Mouse (Mus musculus): ENCODE results near the gene Cd86. TPM values are rescaled to one million over a fixed set of nuclear protein-coding genes. Genes with fewer than 3 reads are reported as not detected.

The Cd86 gene
- polyA plus RNA-seq, 1 experiment = 14.5 TPM

DNA sequence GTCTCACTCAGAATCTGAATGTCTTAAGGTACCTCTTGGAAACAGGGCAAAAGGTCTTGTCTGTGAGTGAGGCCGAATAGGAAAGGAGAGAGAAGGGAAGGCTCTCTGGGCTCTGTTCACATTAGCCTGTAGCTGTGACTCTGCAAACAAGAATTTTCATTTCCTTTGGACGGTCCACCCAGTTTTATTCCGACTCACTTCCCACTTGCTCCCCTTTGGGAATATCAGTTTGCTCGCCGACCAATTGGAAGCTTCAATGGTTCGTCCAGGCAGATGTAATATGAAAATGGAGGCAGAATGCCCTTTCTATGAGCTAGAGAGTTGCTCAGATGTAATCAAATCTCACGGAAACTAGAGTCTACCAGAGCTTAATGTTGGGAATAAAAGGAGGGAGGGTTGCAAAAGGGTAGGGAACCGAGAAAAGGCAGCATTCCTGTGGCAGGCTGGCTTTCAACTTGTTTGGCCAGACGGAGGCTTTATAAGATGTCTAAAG is 29.0 kb upstream of the Cd86 start:
- Histone ChIP-seq H3K4me1 (ENCODE audit: control insufficient read depth, insufficient read depth, low read length) (no peaks in the 10 kb centered on the region), H3K4me3 (replicated peaks; ENCODE audit: control insufficient read depth, low read depth, low read length) (no peak overlapping the region), H3K27ac (ENCODE audit: control insufficient read depth, insufficient read depth, low read depth, low read length, poor library complexity) (no peak overlapping the region)
- TF ChIP-seq CTCF (IDR thresholded peaks at IDR 0.05; ENCODE audit: control insufficient read depth, insufficient read depth, low read length) (no peak), POLR2A (IDR thresholded peaks at IDR 0.05; ENCODE audit: borderline replicate concordance, control insufficient read depth, low read depth, low read length) (no peak)
- 83% methylated on average over 9 of the region's 9 CpGs for WGBS

- no peak for TF ChIP-seq POLR2A (IDR thresholded peaks at IDR 0.05; ENCODE audit: borderline replicate concordance, control insufficient read depth, low read depth, low read length)
- no peak for TF ChIP-seq CTCF (IDR thresholded peaks at IDR 0.05; ENCODE audit: control insufficient read depth, insufficient read depth, low read length)
- no peak within 1 kb of the TSS for H3K4me3 ChIP-seq (replicated peaks; ENCODE audit: control insufficient read depth, low read depth, low read length)
- WGBS = 3% methylated on average over 40 of the region's 40 CpGs
- no peak within 1 kb of the TSS for H3K27ac ChIP-seq (ENCODE audit: control insufficient read depth, insufficient read depth, low read depth, low read length, poor library complexity)
- no peaks in the 10 kb centered on the region for H3K4me1 ChIP-seq (ENCODE audit: control insufficient read depth, insufficient read depth, low read length)
These were observed 28.0 kb upstream of the Cd86 start, which contains the start of gene Ildr1 for GRCm38 (mm10) chr16:36693818-36694413. Ildr1 (plus strand) TSS chr16:36693978.

DNA sequence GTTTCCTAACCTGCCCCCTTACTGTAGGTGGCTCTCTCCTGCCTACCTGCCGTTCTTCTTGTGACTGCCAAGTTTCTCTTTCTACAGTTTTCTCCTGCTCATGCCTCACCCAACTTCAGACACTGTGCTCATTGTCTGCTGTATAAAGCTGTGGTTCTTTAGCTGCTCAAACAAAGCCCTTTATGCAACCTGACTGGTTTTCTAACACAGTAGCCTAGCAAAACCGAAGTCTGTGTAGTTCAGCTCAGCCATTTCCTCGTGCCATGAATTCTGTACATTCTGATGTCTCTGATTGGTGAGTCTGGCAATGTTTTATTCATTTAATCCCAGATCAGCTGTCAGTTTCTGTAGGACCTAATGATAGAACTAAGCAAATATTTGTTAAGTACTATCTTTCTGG is 25.6 kb upstream of the Cd86 start:
- TF ChIP-seq CTCF (IDR thresholded peaks at IDR 0.05; ENCODE audit: control insufficient read depth, insufficient read depth, low read length) (no peak), POLR2A (IDR thresholded peaks at IDR 0.05; ENCODE audit: borderline replicate concordance, control insufficient read depth, low read depth, low read length) (no peak)
- H3K4me1 ChIP-seq (ENCODE audit: control insufficient read depth, insufficient read depth, low read length) = no peaks in the 10 kb centered on the region
- no peak overlapping the region for H3K27ac ChIP-seq (ENCODE audit: control insufficient read depth, insufficient read depth, low read depth, low read length, poor library complexity)
- no peak overlapping the region for H3K4me3 ChIP-seq (replicated peaks; ENCODE audit: control insufficient read depth, low read depth, low read length)
- WGBS = 81% methylated on average over 3 of the region's 3 CpGs

- Histone ChIP-seq H3K4me1 (ENCODE audit: control insufficient read depth, insufficient read depth, low read length) (no peaks in the 10 kb centered on the region), H3K4me3 (replicated peaks; ENCODE audit: control insufficient read depth, low read depth, low read length) (no peak overlapping the region), H3K27ac (ENCODE audit: control insufficient read depth, insufficient read depth, low read depth, low read length, poor library complexity) (no peak overlapping the region)
- TF ChIP-seq CTCF (IDR thresholded peaks at IDR 0.05; ENCODE audit: control insufficient read depth, insufficient read depth, low read length) = no peak
- no peak for TF ChIP-seq POLR2A (IDR thresholded peaks at IDR 0.05; ENCODE audit: borderline replicate concordance, control insufficient read depth, low read depth, low read length)
- 91% methylated on average over 2 of the region's 2 CpGs for WGBS
These were observed 22.2 kb upstream of the Cd86 start for GRCm38 (mm10) chr16:36688076-36688475.

DNA sequence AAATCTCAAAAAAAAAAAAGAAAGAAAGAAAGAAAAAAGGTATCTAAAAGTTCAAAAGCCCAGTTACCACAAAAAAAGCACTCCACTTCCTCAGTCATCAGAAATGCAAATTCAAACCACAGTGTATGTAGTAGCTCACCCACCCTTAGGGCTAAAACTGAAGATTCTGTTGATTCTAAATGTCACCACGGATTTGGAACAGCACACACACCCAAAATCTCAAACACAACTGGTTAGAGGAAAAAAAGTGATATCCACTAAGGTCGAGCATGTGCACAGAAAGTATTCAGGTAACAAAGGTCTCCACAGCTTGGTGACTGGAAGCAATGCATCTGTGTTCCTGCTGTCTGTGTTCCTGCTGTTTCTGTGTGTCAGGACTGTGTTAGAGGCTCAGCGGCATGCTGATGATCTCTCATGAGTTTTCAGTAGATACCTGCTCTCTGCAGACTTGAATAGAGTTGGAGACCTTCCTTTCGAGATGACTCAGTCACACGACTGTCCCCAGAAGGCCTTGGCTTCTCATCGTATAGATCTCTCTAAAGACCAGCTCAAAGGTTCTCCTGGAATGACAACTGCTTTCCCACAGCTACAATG is 18.5 kb upstream of the Cd86 start:
- TF ChIP-seq CTCF (IDR thresholded peaks at IDR 0.05; ENCODE audit: control insufficient read depth, insufficient read depth, low read length) (no peak), POLR2A (IDR thresholded peaks at IDR 0.05; ENCODE audit: borderline replicate concordance, control insufficient read depth, low read depth, low read length) (no peak)
- 57% methylated on average over 6 of the region's 6 CpGs for WGBS
- Histone ChIP-seq H3K4me1 (ENCODE audit: control insufficient read depth, insufficient read depth, low read length) (no peaks in the 10 kb centered on the region), H3K4me3 (replicated peaks; ENCODE audit: control insufficient read depth, low read depth, low read length) (no peak overlapping the region), H3K27ac (ENCODE audit: control insufficient read depth, insufficient read depth, low read depth, low read length, poor library complexity) (no peak overlapping the region)

- no peak overlapping the region for H3K27ac ChIP-seq (ENCODE audit: control insufficient read depth, insufficient read depth, low read depth, low read length, poor library complexity)
- TF ChIP-seq CTCF (IDR thresholded peaks at IDR 0.05; ENCODE audit: control insufficient read depth, insufficient read depth, low read length) (no peak), POLR2A (IDR thresholded peaks at IDR 0.05; ENCODE audit: borderline replicate concordance, control insufficient read depth, low read depth, low read length) (no peak)
- no peaks in the 10 kb centered on the region for H3K4me1 ChIP-seq (ENCODE audit: control insufficient read depth, insufficient read depth, low read length)
- H3K4me3 ChIP-seq (replicated peaks; ENCODE audit: control insufficient read depth, low read depth, low read length) = no peak overlapping the region
- 78% methylated on average over 3 of the region's 3 CpGs for WGBS
These were observed 15.9 kb upstream of the Cd86 start for GRCm38 (mm10) chr16:36681829-36682228.

DNA sequence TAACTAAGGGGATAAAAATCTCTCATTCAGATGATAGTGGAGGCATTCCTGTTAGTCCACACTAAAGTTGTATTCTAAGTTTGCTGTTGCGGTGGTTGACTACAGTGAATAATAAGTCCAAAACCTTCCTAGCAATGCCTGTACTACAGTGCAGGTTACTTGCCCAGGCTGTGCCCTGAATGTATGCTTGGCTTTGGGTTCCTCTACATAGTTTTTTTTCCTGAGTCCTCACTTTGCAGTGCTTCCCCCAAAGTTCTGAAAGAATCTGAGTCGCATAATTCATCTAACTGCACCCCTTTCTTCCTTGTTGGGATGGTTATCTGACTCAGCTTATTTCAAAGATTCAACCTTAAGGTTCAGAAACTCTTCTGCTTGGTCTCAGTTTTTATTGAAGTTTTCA is 10.0 kb upstream of the Cd86 start:
- no peak for TF ChIP-seq POLR2A (IDR thresholded peaks at IDR 0.05; ENCODE audit: borderline replicate concordance, control insufficient read depth, low read depth, low read length)
- TF ChIP-seq CTCF (IDR thresholded peaks at IDR 0.05; ENCODE audit: control insufficient read depth, insufficient read depth, low read length) = no peak
- H3K4me1 ChIP-seq (ENCODE audit: control insufficient read depth, insufficient read depth, low read length) = no peaks in the 10 kb centered on the region; the same call in 1 of the 2 replicates
- H3K4me3 ChIP-seq (replicated peaks; ENCODE audit: control insufficient read depth, low read depth, low read length) = no peak overlapping the region
- 56% methylated on average over 2 of the region's 2 CpGs for WGBS
- H3K27ac ChIP-seq (ENCODE audit: control insufficient read depth, insufficient read depth, low read depth, low read length, poor library complexity) = no peak overlapping the region

- H3K4me3 ChIP-seq (replicated peaks; ENCODE audit: control insufficient read depth, low read depth, low read length) = no peak overlapping the region
- TF ChIP-seq POLR2A (IDR thresholded peaks at IDR 0.05; ENCODE audit: borderline replicate concordance, control insufficient read depth, low read depth, low read length) (no peak), CTCF (IDR thresholded peaks at IDR 0.05; ENCODE audit: control insufficient read depth, insufficient read depth, low read length) (no peak)
- no peak overlapping the region for H3K27ac ChIP-seq (ENCODE audit: control insufficient read depth, insufficient read depth, low read depth, low read length, poor library complexity)
- H3K4me1 ChIP-seq (ENCODE audit: control insufficient read depth, insufficient read depth, low read length) = no peaks in the 10 kb centered on the region; the same call in 1 of the 2 replicates
- WGBS = 2% methylated on average over 2 of the region's 2 CpGs
These were observed 9.4 kb upstream of the Cd86 start for GRCm38 (mm10) chr16:36675304-36675703.

Data from bone marrow, adult 2 months (tissue).